Mouse (Mus musculus) cerebral cortex, adult 2 months (tissue): Measurements from ENCODE around the gene Trabd.

Experiments used
- WGBS: fragments of 180-500 bp; shearing (Covaris S2); methylation state at CpG from one replicate; pipeline ENCODE4 v1.1.7; 2018; 5-methylcytosine and 5-hydroxymethylcytosine counted together

Gene Trabd

DNA sequence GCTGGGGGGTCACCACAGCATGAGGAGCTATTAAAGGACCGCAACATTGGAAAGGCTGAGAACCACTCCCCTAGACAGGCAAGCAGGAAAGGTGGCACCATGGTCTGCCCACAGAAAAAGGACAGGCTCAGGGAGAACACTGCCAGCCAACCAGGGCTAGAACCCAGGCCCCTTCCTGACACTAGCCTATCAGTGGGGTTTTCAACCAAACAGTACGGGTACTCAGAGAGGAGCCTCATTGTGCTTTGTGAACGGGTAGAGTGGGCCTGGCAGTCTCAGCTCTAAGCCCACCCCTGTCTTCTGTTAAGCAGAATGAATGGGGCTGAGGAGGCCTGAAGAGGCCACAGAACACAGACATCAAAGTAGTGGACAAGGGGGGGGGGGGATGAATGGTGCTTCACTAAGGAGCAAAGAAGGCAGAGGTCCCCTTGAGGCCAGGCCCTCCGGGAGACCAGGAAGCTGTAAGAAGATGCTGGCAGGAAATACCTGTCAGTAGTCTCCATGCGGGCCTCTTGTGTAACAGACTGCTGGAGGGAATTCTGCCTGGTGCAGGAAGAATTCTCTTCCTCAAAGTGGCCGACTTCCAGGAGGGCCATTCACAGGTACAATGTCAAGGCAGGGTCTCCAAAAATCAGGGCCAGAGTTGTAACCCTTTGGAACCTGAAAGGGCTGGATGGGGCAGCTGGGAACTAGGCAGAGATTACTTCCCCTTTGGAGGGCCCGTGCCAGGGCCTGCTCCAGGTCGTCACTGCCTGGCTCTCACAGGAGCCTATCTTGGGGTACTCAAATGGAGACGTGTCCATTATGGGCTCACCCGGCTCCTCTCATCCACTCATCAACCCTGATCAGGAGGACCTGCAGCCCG is at the start of gene Trabd:
Gene Trabd, plus strand, starts transcription at position 512 of the 865 bp plus-strand sequence.
- WGBS: 23% methylated on average over 11 of the region's 11 CpGs

GRCm38 (mm10) chr15:89044381-89044780 is 30.5 kb upstream of the Trabd start:
- WGBS: 79% methylated on average over 5 of the region's 5 CpGs

DNA sequence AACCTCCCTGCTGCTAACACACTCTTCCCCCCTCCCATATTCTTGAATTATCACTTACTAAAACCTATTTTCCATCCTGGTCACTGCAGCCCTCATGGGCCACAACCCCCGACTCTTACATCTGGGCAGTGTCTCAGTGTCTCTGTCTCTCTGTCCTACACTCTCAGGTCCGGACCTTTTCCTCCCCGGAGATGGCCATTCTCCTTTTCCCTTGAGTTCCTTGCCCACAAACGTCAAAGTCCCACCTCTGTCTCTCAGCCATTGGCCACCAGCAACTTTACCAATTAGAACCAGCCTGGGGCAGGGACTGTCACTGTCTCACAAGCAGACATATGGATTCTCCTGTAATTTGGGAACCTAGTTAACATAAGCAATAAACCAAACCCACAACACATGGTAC is 28.6 kb upstream of the Trabd start:
- WGBS: 86% methylated on average over 4 of the region's 4 CpGs

GRCm38 (mm10) chr15:89054666-89055065 is 20.3 kb upstream of the Trabd start:
- WGBS: 91% methylated on average over 7 of the region's 7 CpGs

DNA sequence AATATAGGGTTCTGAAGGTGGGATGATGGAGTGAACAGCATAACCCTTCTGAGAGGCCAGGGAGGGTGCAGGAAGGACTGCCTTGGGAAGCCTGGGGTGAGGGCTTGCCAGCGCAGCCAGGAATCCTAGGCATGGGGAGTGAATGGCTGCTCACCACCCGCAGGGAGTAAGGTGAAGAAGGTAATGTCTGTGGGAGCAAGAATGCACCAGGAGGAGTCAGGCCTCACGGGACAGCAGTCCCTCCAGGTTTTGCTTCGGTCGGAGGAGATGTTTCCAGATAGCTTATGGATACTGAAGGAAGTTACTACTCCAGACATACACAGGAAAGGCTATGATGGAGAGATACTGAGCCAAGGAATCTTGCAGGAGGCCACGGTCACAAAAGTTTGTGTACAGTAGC is 16.2 kb upstream of the Trabd start:
- 36% methylated on average over 6 of the region's 6 CpGs for WGBS

- WGBS: 3% methylated on average over 45 of the region's 57 CpGs
Measured at GRCm38 (mm10) chr15:89059161-89059931, 15.6 kb upstream of the Trabd start, which contains the start of gene Panx2. Gene Panx2, plus strand, starts transcription at chr15:89059734.

DNA sequence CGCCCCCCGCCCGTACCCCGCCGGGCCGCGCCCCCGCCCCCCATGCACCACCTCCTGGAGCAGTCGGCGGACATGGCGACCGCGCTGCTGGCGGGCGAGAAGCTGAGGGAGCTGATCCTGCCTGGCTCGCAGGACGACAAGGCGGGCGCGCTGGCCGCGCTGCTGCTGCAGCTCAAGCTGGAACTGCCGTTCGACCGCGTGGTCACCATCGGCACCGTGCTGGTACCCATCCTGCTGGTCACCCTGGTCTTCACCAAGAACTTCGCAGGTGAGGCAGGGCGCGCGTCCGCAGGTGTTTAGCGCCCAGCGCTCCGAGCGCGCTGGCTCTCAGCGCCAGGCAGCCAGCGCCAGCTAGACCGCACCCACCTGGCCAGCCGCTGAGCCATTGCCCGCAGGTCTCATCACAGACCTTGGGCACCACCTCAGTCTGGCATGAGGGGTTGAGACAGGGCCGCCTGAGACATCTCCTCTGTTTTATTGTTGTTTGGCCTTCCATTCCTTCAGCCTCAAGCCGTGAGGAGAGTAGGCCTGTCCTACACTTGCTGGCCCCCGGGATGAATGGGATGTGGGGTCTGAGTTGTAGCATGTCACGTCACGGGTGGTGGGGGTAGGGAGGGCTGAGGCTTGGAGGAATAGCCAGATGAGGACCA is 14.8 kb upstream of the Trabd start:
- 3% methylated on average over 48 of the region's 48 CpGs for WGBS

- 81% methylated on average over 12 of the region's 12 CpGs for WGBS
Measured at GRCm38 (mm10) chr15:89060811-89061460, 14.0 kb upstream of the Trabd start.

DNA sequence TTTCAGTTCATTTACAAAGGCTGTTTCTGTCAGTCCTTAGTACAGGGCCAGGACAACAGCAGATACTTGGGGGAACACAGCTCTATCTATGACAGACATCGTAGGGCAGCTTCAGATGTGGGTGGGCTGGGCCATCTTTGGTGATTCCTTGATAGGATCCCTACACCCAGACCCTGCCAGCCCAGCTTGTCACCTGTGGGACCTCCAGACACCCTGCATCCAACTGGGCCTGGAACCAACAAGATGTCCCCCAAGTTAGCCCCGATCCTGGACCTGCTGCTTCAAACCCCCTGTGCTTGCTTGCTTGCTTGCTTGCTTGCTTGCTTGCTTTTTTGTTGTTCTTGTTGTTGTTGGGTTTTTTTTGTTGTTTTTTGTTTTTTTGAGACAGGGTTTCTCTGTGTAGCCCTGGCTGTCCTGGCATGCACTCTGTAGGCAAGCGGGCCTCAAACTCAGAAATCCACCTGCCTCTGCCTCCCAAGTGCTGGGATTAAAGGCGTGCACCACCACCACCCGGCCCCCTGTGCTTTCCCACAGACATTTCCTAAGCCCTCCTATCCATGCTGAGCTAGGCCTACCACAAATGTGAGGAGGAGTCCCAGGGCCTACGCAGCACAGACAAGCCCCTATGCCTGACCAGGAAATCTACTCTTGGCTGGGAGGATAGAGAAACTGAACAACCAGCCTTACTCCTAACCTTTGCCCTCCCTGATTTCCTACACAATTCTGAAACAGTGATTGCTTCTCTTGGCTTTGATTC is 13.0 kb upstream of the Trabd start:
- 89% methylated on average over 6 of the region's 6 CpGs for WGBS

GRCm38 (mm10) chr15:89062518-89062910 is 12.4 kb upstream of the Trabd start:
- 94% methylated on average over 5 of the region's 5 CpGs for WGBS

DNA sequence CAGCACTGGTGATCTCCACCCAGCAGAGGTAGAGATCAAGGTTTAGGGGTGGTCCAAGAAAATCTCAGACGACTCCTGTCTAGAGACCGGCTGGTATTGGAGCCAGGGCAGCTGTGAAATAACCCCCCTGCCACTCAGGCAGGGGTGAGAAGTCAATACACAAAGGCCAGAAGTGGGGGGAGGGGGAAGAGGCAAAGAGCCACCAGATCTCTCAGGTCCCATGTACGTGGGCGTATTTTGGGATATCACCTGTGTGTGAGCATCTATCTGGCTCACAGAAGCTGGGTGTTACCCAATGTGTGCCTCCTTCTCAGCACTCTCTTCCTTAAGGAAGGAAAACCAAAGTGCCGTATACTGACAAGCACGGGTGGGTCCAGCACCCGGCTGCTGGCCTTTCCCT is 11.9 kb upstream of the Trabd start:
- WGBS: 61% methylated on average over 7 of the region's 7 CpGs

GRCm38 (mm10) chr15:89063536-89063935 is 11.4 kb upstream of the Trabd start:
- WGBS: 37% methylated on average over 6 of the region's 6 CpGs

- WGBS: 98% methylated on average over 5 of the region's 5 CpGs
Measured at GRCm38 (mm10) chr15:89064891-89065290, 10.0 kb upstream of the Trabd start.

- 67% methylated on average over 35 of the region's 35 CpGs for WGBS
Measured at GRCm38 (mm10) chr15:89067609-89068008, 7.3 kb upstream of the Trabd start.

DNA sequence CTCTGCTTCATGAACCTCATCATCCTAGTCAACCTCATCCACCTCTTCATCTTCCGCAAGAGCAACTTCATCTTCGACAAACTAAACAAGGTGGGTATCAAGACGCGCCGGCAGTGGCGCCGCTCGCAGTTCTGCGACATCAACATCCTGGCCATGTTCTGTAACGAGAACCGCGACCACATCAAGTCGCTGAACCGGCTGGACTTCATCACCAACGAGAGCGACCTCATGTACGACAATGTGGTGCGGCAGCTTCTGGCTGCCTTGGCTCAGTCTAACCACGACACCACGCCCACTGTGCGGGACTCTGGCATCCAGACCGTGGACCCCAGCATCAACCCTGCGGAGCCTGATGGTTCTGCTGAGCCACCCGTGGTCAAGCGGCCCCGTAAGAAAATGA is 6.7 kb upstream of the Trabd start:
- WGBS: 66% methylated on average over 26 of the region's 26 CpGs

DNA sequence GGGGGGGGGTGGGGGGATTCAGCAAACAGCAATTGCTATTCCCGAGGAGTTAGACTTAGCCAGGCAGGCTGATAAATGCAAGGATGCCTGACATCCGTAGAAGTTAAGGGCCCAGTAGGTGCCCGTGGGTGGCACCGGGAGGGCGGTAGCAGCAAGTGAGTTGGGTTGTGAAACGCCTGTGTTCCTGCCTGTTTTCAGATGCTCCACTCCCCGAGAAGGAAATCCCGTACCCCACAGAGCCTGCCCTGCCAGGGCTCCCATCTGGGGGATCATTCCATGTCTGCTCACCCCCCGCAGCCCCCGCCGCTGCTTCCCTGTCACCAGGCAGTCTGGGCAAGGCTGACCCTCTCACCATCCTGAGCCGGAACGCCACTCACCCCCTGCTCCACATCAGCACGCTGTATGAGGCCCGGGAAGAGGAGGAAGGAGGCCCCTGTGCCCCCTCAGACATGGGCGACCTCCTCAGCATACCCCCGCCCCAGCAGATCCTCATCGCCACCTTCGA is 5.5 kb upstream of the Trabd start:
- 70% methylated on average over 19 of the region's 19 CpGs for WGBS

- 63% methylated on average over 24 of the region's 24 CpGs for WGBS
Measured at GRCm38 (mm10) chr15:89070606-89071005, 4.3 kb upstream of the Trabd start.

GRCm38 (mm10) chr15:89073993-89074603 is 826 bp upstream of the Trabd start:
- WGBS: 52% methylated on average over 10 of the region's 10 CpGs

DNA sequence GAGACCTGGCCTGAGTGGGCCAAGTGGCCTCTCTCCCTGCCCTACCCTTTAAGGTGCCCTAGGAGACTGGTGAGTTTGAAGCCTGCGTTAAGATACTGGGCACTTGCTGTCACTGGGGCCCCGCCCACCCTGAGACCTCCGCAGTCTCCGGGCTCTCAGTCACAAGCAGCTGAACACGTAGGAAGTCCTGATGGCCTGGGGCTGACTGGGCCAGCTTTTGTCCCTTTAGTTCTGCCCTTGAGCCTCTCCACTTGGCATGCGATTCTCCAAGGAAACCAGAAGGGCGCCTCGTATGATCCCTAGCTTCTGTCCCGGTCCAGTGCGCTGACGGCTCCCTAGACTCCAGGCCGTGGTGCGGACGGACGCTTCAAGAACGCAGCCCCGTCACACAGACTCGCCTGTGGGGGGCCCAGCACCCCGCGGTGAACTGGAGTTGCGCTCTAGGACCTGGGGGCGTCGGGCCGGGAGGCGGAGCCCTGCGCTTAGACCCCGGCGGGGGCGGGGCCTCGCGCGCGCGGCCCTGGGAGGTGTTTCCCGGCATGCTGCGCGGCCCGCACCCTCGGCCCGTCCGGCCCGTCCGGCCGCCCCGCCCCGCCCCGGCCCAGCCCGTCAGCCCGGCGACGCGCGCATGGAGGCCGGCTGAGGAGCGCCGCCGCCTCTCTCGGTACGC is 689 bp downstream of the Trabd start:
- under 1% methylated on average over 58 of the region's 59 CpGs for WGBS
